Mouse (Mus musculus) intestine, embryonic 15.5 days (tissue): ENCODE data around the gene Mtrr. TPM values are rescaled to one million over a fixed set of nuclear protein-coding genes. Genes with fewer than 3 reads are reported as not detected.

Source experiments
- ATAC-seq: fragments of 200-750 bp; cut with Nextera tagmentation; 2 replicates; pipeline ENCODE4 v1.8.0; 2017; ENCODE audit warnings: moderate TSS enrichment, moderate library complexity
- H3K27ac ChIP-seq: fragments of 300-500 bp; sonication (generic); 2 replicates; pipeline ENCODE4 v1.5.1; 2015; ENCODE audit warnings: mild to moderate bottlenecking, inconsistent platforms
- H3K27me3 ChIP-seq: fragments of 300-500 bp; sonication (generic); replicated peaks from 2 replicates; pipeline ENCODE4 v1.6.1; 2015; ENCODE audit warnings: inconsistent platforms
- H3K36me3 ChIP-seq: fragments of 300-500 bp; sonication (generic); 2 replicates; pipeline ENCODE4 v1.6.1; 2015; ENCODE audit warnings: inconsistent platforms
- H3K4me1 ChIP-seq: fragments of 300-500 bp; sonication (generic); replicated peaks from 2 replicates; pipeline ENCODE4 v1.6.1; 2015; ENCODE audit warnings: inconsistent platforms
- H3K4me2 ChIP-seq: fragments of 300-500 bp; sonication (generic); replicated peaks from 2 replicates; pipeline ENCODE4 v1.6.1; 2015; ENCODE audit warnings: mild to moderate bottlenecking, inconsistent platforms
- H3K4me3 ChIP-seq: fragments of 300-500 bp; sonication (generic); replicated peaks from 2 replicates; pipeline ENCODE4 v1.5.1; 2015; ENCODE audit warnings: inconsistent platforms
- H3K9ac ChIP-seq: fragments of 300-500 bp; sonication (generic); 2 replicates; pipeline ENCODE4 v1.6.1; 2015; ENCODE audit warnings: inconsistent platforms
- H3K9me3 ChIP-seq: fragments of 300-500 bp; sonication (generic); 2 replicates; pipeline ENCODE4 v1.6.1; 2016; ENCODE audit warnings: inconsistent platforms
- WGBS: fragments of 180-500 bp; shearing (Covaris S2); methylation state at CpG from one replicate; pipeline ENCODE4 v1.1.7; 2015; 5-methylcytosine and 5-hydroxymethylcytosine counted together
- polyA plus RNA-seq: library from polyadenylated mRNA; unstranded; fragments of >200 nt; fragmentation: Nextera tagmentation; extraction: Ambion mirVana; gene quantifications from 2 replicates; pipeline ENCODE4 v1.2.1, GENCODE M21; 2015

Gene Mtrr
- polyA plus RNA-seq: 15.9 and 16.5 TPM in 2 replicates

- WGBS: under 1% methylated on average over 81 of the region's 81 CpGs
- peaks cover 16% of the 10 kb centered on the region for H3K36me3 ChIP-seq
- peak within 1 kb of the TSS; percentile 74 for H3K4me2 ChIP-seq
- no peaks in the 10 kb centered on the region for H3K9me3 ChIP-seq
- peak within 1 kb of the TSS; percentile 86 for H3K27ac ChIP-seq
- H3K27me3 ChIP-seq: no peaks in the 10 kb centered on the region
- H3K4me3 ChIP-seq: peak within 1 kb of the TSS; percentile 78
- peak; percentile 99 for ATAC-seq
- H3K9ac ChIP-seq: peak within 1 kb of the TSS; percentile 75
- H3K4me1 ChIP-seq: 0 out of 2 replicates have a peak, but pooled peaks cover 6% of the 10 kb centered on the region
These were observed at the start of gene Mtrr, which contains the start of gene Fastkd3 for GRCm38 (mm10) chr13:68581747-68582516. Mtrr (minus strand) TSS chr13:68582149. Fastkd3 (plus strand) TSS chr13:68582234.

DNA sequence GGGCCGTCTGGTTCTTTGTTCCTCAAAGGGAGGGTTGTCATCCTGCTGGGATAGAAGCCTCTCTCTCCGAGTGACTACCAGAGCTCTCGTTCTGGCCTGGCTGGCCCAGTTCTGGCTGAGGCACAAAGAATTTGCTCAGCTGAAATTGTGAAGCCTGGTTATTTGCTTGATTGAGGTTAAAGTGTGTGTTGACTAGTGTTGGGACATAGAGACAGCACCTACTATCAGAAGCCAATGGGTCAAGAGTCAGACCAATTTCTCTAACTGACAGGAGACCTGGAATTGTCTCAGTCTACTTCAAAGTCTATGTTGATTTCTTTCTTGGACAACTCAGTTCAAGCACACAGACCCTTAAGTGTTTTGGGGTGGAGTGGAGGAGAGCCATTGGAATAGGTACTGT lies 45.1 kb upstream of the Mtrr start:
- Histone ChIP-seq H3K9ac (no peak overlapping the region), H3K27ac (no peak overlapping the region), H3K36me3 (no peaks in the 10 kb centered on the region), H3K4me1 (no peaks in the 10 kb centered on the region), H3K9me3 (no peaks in the 10 kb centered on the region), H3K4me2 (no peak overlapping the region), H3K4me3 (no peak overlapping the region), H3K27me3 (no peaks in the 10 kb centered on the region)
- 82% methylated on average over 3 of the region's 3 CpGs for WGBS
- ATAC-seq: no peak

DNA sequence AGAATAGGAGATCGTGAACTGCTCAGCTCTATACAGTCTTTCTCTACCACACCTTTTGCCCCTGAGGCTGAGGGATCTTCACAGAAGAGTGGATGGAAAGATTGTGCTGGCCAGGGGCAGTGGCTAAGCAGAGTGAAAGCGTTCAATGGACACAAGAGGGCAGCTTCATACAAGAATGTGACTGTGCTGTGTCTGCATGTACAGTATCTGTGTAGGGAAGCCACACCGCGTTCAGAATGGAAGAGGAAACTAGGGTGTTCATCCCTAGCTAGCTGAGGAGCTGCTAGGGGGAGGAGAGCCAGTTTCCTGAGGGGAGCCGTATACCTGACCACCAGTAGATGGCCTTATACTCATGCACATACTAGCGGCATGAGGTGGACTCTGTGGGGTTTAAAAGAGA lies 40.8 kb upstream of the Mtrr start:
- WGBS: 62% methylated on average over 6 of the region's 6 CpGs
- H3K4me1 ChIP-seq: no peaks in the 10 kb centered on the region
- no peak overlapping the region for H3K4me3 ChIP-seq
- no peaks in the 10 kb centered on the region for H3K27me3 ChIP-seq
- H3K27ac ChIP-seq: no peak overlapping the region
- H3K4me2 ChIP-seq: no peak overlapping the region
- H3K9ac ChIP-seq: no peak overlapping the region
- no peaks in the 10 kb centered on the region for H3K36me3 ChIP-seq
- H3K9me3 ChIP-seq: no peaks in the 10 kb centered on the region
- ATAC-seq: no peak

DNA sequence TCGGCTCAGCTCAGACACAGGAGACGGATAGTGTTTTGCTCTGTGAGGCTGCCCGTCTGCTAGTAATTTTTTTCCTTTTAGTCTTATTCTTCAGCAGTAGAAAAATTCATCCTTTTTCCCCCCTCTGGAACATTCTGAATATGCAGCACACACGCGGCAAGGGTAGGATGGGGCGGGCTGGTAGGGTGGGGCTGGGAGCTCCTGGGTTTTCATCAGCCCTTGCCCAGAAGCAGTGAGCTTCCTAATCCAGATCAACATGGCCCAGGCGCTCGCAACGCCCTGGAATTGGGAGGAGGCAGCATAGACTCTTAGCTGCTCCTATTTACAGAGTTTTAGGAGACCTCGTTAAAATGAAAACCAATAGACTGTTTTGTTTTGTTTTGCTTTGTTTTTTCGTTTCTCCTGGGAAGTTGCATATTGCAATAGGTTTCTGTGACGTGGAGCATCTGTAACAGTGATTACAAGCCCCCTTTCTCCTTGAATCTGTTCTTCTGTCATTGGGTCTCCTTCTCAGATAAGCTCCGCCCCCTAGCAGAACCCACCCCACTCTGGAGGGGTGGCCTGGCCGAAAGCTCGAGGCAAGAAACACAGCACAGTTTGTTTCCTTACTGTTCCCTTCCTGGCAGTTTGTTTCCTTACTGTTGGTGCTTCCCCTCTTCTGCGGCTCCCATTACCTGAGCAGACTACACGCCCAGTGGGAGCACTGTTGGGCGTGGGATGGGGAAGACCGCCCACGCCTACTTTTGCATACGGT lies 25.9 kb upstream of the Mtrr start:
- Histone ChIP-seq H3K36me3 (no peaks in the 10 kb centered on the region), H3K4me2 (peak overlapping the region; percentile 49), H3K4me3 (peak overlapping the region; percentile 17), H3K9me3 (no peaks in the 10 kb centered on the region), H3K9ac (no peak overlapping the region), H3K27ac (no peak overlapping the region), H3K27me3 (no peaks in the 10 kb centered on the region), H3K4me1 (peaks cover 9% of the 10 kb centered on the region; the same call in 1 of the 2 replicates)
- peak; percentile 47; the same call in 1 of the 2 replicates for ATAC-seq
- WGBS: 39% methylated on average over 21 of the region's 21 CpGs

- Histone ChIP-seq H3K36me3 (no peaks in the 10 kb centered on the region), H3K4me3 (peak overlapping the region; percentile 25), H3K27ac (no peak overlapping the region), H3K4me1 (peaks cover 9% of the 10 kb centered on the region; the same call in 1 of the 2 replicates), H3K27me3 (no peaks in the 10 kb centered on the region), H3K9me3 (no peaks in the 10 kb centered on the region), H3K4me2 (peak overlapping the region; percentile 58), H3K9ac (no peak overlapping the region)
- ATAC-seq: peak; percentile 90
- 0% methylated on average over 8 of the region's 11 CpGs for WGBS
These were observed 23.8 kb upstream of the Mtrr start for GRCm38 (mm10) chr13:68605689-68606126.

GRCm38 (mm10) chr13:68603085-68603484 lies 21.1 kb upstream of the Mtrr start:
- H3K9me3 ChIP-seq: no peaks in the 10 kb centered on the region

DNA sequence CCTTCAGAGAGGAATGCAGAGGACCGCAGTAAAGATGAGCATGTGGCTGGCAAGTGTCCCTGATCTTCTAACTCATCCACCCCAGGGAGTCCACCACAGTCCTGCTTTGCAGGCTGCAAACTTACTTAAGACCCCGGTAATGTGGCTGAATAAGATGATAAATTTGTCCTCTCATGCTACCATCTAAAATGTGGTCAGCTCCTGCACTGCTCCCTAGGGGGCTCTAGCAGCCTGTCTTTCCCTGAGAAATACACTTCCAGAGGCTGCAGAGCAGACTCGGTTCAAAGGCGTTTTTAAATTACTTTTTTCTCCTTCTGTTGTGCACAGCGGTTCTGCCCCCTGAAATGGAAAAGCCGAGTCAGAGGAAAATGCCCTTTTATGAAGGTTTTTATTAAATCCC lies 19.2 kb upstream of the Mtrr start:
- H3K9ac ChIP-seq: no peak overlapping the region
- H3K27me3 ChIP-seq: no peaks in the 10 kb centered on the region
- H3K4me1 ChIP-seq: peaks cover 4% of the 10 kb centered on the region; the same call in 1 of the 2 replicates
- WGBS: 16% methylated on average over 6 of the region's 6 CpGs
- no peak overlapping the region for H3K27ac ChIP-seq
- no peak for ATAC-seq
- H3K4me3 ChIP-seq: no peak overlapping the region
- no peaks in the 10 kb centered on the region for H3K9me3 ChIP-seq
- no peaks in the 10 kb centered on the region for H3K36me3 ChIP-seq
- H3K4me2 ChIP-seq: no peak overlapping the region

More at GRCm38 (mm10) chr13:68603085-68603484, 21.1 kb upstream of the Mtrr start:
- Histone ChIP-seq H3K27ac (no peak overlapping the region), H3K4me3 (no peak overlapping the region), H3K36me3 (no peaks in the 10 kb centered on the region), H3K9ac (no peak overlapping the region), H3K4me1 (peaks cover 5% of the 10 kb centered on the region; the same call in 1 of the 2 replicates), H3K4me2 (no peak overlapping the region), H3K27me3 (no peaks in the 10 kb centered on the region)
- ATAC-seq: no peak
- WGBS: 79% methylated on average over 6 of the region's 6 CpGs

GRCm38 (mm10) chr13:68598953-68599352 lies 17.0 kb upstream of the Mtrr start:
- H3K9me3 ChIP-seq: no peaks in the 10 kb centered on the region
- no peaks in the 10 kb centered on the region for H3K4me1 ChIP-seq
- H3K36me3 ChIP-seq: no peaks in the 10 kb centered on the region
- no peak overlapping the region for H3K4me3 ChIP-seq
- H3K9ac ChIP-seq: no peak overlapping the region
- no peak overlapping the region for H3K27ac ChIP-seq
- no peak for ATAC-seq
- H3K4me2 ChIP-seq: no peak overlapping the region
- H3K27me3 ChIP-seq: no peaks in the 10 kb centered on the region

GRCm38 (mm10) chr13:68597667-68598066 lies 15.7 kb upstream of the Mtrr start:
- H3K9ac ChIP-seq: no peak overlapping the region
- no peaks in the 10 kb centered on the region for H3K9me3 ChIP-seq
- no peaks in the 10 kb centered on the region for H3K4me1 ChIP-seq
- H3K36me3 ChIP-seq: peaks cover 4% of the 10 kb centered on the region
- peak overlapping the region; percentile 19 for H3K4me3 ChIP-seq
- 10% methylated on average over 13 of the region's 13 CpGs for WGBS
- H3K27me3 ChIP-seq: no peaks in the 10 kb centered on the region
- peak; percentile 96 for ATAC-seq
- no peak overlapping the region for H3K27ac ChIP-seq
- H3K4me2 ChIP-seq: peak overlapping the region; percentile 53

DNA sequence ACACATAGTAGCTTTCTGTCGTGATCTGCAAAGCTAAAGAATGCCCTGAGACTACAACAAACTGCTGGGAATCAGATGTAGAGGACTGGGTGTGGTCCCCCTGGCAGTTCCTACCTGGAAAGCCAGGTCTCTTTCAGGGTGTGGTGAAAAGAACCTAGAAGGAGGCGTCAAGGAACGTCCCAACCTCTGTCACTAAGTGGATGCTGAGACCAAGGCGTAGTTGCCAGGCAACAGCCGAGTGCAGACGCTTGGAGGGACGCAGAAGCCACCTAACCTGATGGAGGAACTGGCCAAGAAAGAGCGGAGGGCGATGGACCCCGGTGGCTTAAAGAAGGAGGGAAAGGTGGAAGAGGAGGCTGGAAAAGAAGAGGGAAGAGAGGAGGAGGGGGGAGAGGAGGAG lies 15.2 kb upstream of the Mtrr start, which contains the start of gene 1700001L19Rik:
TSS of gene 1700001L19Rik (plus strand) at position 223 of the 400 bp plus-strand sequence.
- Histone ChIP-seq H3K27me3 (no peaks in the 10 kb centered on the region), H3K36me3 (peaks cover 5% of the 10 kb centered on the region), H3K9me3 (no peaks in the 10 kb centered on the region), H3K9ac (no peak within 1 kb of the TSS), H3K4me3 (peak within 1 kb of the TSS; percentile 19), H3K4me1 (no peaks in the 10 kb centered on the region), H3K4me2 (peak within 1 kb of the TSS; percentile 53), H3K27ac (no peak within 1 kb of the TSS)
- WGBS: 10% methylated on average over 10 of the region's 10 CpGs
- peak; percentile 32 for ATAC-seq

GRCm38 (mm10) chr13:68593797-68594196 lies 11.8 kb upstream of the Mtrr start:
- Histone ChIP-seq H3K4me2 (no peak overlapping the region), H3K9me3 (no peaks in the 10 kb centered on the region), H3K9ac (no peak overlapping the region), H3K36me3 (peaks cover 21% of the 10 kb centered on the region), H3K27me3 (no peaks in the 10 kb centered on the region), H3K4me1 (no peaks in the 10 kb centered on the region), H3K4me3 (no peak overlapping the region), H3K27ac (no peak overlapping the region)
- WGBS: 80% methylated on average over 1 of the region's 1 CpGs
- no peak for ATAC-seq

DNA sequence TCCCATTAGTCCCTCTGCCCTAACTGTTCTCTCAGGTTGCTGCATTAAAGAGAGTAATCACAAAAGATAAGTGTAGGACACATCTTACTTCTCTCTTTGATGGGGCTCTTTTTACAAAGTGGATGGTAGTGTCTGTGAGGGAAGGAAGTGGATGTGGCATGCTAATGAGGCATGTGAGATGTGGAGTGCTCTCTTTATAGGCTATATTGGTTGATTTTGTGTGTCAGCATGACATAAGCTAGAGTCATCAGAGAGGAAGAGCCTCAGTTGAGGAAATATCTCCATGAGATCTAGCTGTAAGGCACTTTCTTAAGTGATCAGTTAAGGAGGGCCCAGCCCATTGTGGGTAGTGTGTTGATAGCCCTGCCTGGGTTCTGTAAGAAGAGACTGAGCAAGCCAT lies 6.4 kb upstream of the Mtrr start:
- Histone ChIP-seq H3K4me3 (no peak overlapping the region), H3K9ac (no peak overlapping the region), H3K4me2 (no peak overlapping the region), H3K4me1 (0 out of 2 replicates have a peak, but pooled peaks cover 6% of the 10 kb centered on the region), H3K36me3 (peaks cover 46% of the 10 kb centered on the region), H3K27ac (no peak overlapping the region), H3K27me3 (no peaks in the 10 kb centered on the region), H3K9me3 (no peaks in the 10 kb centered on the region)
- no peak for ATAC-seq
